Mouse (Mus musculus): ENCODE results near the gene Pamr1. TPM values are rescaled to one million over a fixed set of nuclear protein-coding genes. Genes with fewer than 3 reads are reported as not detected.

Pamr1 gene
- polyA plus RNA-seq, 1 experiment, result not detected

- TF ChIP-seq TAL1 (IDR thresholded peaks at IDR 0.05; ENCODE audit: low read length) (no peak), GATA1 (IDR thresholded peaks at IDR 0.05; ENCODE audit: low read length) (no peak)
- H3K9me3 ChIP-seq (ENCODE audit: control insufficient read depth, low read length), result no peaks in the 10 kb centered on the region
- no peak overlapping the region for H3K4me3 ChIP-seq (replicated peaks)
- H3K4me1 ChIP-seq (ENCODE audit: control insufficient read depth), result no peaks in the 10 kb centered on the region
- H3K36me3 ChIP-seq (ENCODE audit: control insufficient read depth), result no peaks in the 10 kb centered on the region
- H3K27me3 ChIP-seq (ENCODE audit: control insufficient read depth), result no peaks in the 10 kb centered on the region
Observed at GRCm38 (mm10) chr2:102543961-102544719, 5.7 kb upstream of the Pamr1 start.

GRCm38 (mm10) chr2:102550910-102551582 lies 1.2 kb downstream of the Pamr1 start:
- Histone ChIP-seq H3K27me3 (ENCODE audit: control insufficient read depth) (peaks cover 13% of the 10 kb centered on the region), H3K9me3 (ENCODE audit: control insufficient read depth, low read length) (no peaks in the 10 kb centered on the region), H3K36me3 (ENCODE audit: control insufficient read depth) (no peaks in the 10 kb centered on the region), H3K4me1 (ENCODE audit: control insufficient read depth) (no peaks in the 10 kb centered on the region), H3K4me3 (replicated peaks) (peak overlapping the region; percentile 16)
- TF ChIP-seq TAL1 (IDR thresholded peaks at IDR 0.05; ENCODE audit: low read length), result no peak
- no peak for TF ChIP-seq GATA1 (IDR thresholded peaks at IDR 0.05; ENCODE audit: low read length)

- TF ChIP-seq GATA1 (IDR thresholded peaks at IDR 0.05; ENCODE audit: low read length) (no peak), TAL1 (IDR thresholded peaks at IDR 0.05; ENCODE audit: low read length) (no peak)
- peaks cover 13% of the 10 kb centered on the region for H3K27me3 ChIP-seq (ENCODE audit: control insufficient read depth)
- no peak overlapping the region for H3K4me3 ChIP-seq (replicated peaks)
- no peaks in the 10 kb centered on the region for H3K9me3 ChIP-seq (ENCODE audit: control insufficient read depth, low read length)
- H3K4me1 ChIP-seq (ENCODE audit: control insufficient read depth), result no peaks in the 10 kb centered on the region
- H3K36me3 ChIP-seq (ENCODE audit: control insufficient read depth), result no peaks in the 10 kb centered on the region
Observed at GRCm38 (mm10) chr2:102551594-102551993, 1.8 kb downstream of the Pamr1 start.

- TF ChIP-seq GATA1 (IDR thresholded peaks at IDR 0.05; ENCODE audit: low read length) (no peak), TAL1 (IDR thresholded peaks at IDR 0.05; ENCODE audit: low read length) (no peak)
- Histone ChIP-seq H3K36me3 (ENCODE audit: control insufficient read depth) (no peaks in the 10 kb centered on the region), H3K4me1 (ENCODE audit: control insufficient read depth) (no peaks in the 10 kb centered on the region), H3K9me3 (ENCODE audit: control insufficient read depth, low read length) (no peaks in the 10 kb centered on the region), H3K27me3 (ENCODE audit: control insufficient read depth) (peaks cover 13% of the 10 kb centered on the region), H3K4me3 (replicated peaks) (no peak overlapping the region)
Observed at GRCm38 (mm10) chr2:102552095-102552537, 2.3 kb downstream of the Pamr1 start.

- no peak overlapping the region for H3K4me3 ChIP-seq (replicated peaks)
- H3K27me3 ChIP-seq (ENCODE audit: control insufficient read depth), result no peaks in the 10 kb centered on the region
- H3K9me3 ChIP-seq (ENCODE audit: control insufficient read depth, low read length), result no peaks in the 10 kb centered on the region
- TF ChIP-seq GATA1 (IDR thresholded peaks at IDR 0.05; ENCODE audit: low read length) (no peak), TAL1 (IDR thresholded peaks at IDR 0.05; ENCODE audit: low read length) (no peak)
- H3K4me1 ChIP-seq (ENCODE audit: control insufficient read depth), result no peaks in the 10 kb centered on the region
- no peaks in the 10 kb centered on the region for H3K36me3 ChIP-seq (ENCODE audit: control insufficient read depth)
Observed at GRCm38 (mm10) chr2:102557085-102557484, 7.3 kb downstream of the Pamr1 start.

GRCm38 (mm10) chr2:102558965-102559364 lies 9.2 kb downstream of the Pamr1 start:
- H3K36me3 ChIP-seq (ENCODE audit: control insufficient read depth), result no peaks in the 10 kb centered on the region
- no peak overlapping the region for H3K4me3 ChIP-seq (replicated peaks)
- no peaks in the 10 kb centered on the region for H3K4me1 ChIP-seq (ENCODE audit: control insufficient read depth)
- no peaks in the 10 kb centered on the region for H3K9me3 ChIP-seq (ENCODE audit: control insufficient read depth, low read length)
- H3K27me3 ChIP-seq (ENCODE audit: control insufficient read depth), result no peaks in the 10 kb centered on the region
- TF ChIP-seq TAL1 (IDR thresholded peaks at IDR 0.05; ENCODE audit: low read length) (no peak), GATA1 (IDR thresholded peaks at IDR 0.05; ENCODE audit: low read length) (no peak)

GRCm38 (mm10) chr2:102563848-102564247 lies 14.0 kb downstream of the Pamr1 start:
- H3K36me3 ChIP-seq (ENCODE audit: control insufficient read depth), result no peaks in the 10 kb centered on the region
- no peak for TF ChIP-seq GATA1 (IDR thresholded peaks at IDR 0.05; ENCODE audit: low read length)
- no peak for TF ChIP-seq TAL1 (IDR thresholded peaks at IDR 0.05; ENCODE audit: low read length)
- H3K9me3 ChIP-seq (ENCODE audit: control insufficient read depth, low read length), result no peaks in the 10 kb centered on the region
- no peaks in the 10 kb centered on the region for H3K27me3 ChIP-seq (ENCODE audit: control insufficient read depth)
- no peak overlapping the region for H3K4me3 ChIP-seq (replicated peaks)
- H3K4me1 ChIP-seq (ENCODE audit: control insufficient read depth), result no peaks in the 10 kb centered on the region

- no peaks in the 10 kb centered on the region for H3K36me3 ChIP-seq (ENCODE audit: control insufficient read depth)
- H3K4me3 ChIP-seq (replicated peaks), result no peak overlapping the region
- H3K9me3 ChIP-seq (ENCODE audit: control insufficient read depth, low read length), result no peaks in the 10 kb centered on the region
- no peaks in the 10 kb centered on the region for H3K27me3 ChIP-seq (ENCODE audit: control insufficient read depth)
- no peaks in the 10 kb centered on the region for H3K4me1 ChIP-seq (ENCODE audit: control insufficient read depth)
- TF ChIP-seq GATA1 (IDR thresholded peaks at IDR 0.05; ENCODE audit: low read length), result no peak
Observed at GRCm38 (mm10) chr2:102579248-102579647, 29.4 kb downstream of the Pamr1 start.

GRCm38 (mm10) chr2:102589977-102590376 lies 40.2 kb downstream of the Pamr1 start:
- no peaks in the 10 kb centered on the region for H3K36me3 ChIP-seq (ENCODE audit: control insufficient read depth)

More at GRCm38 (mm10) chr2:102589977-102590376, 40.2 kb downstream of the Pamr1 start:
- H3K27me3 ChIP-seq (ENCODE audit: control insufficient read depth), result no peaks in the 10 kb centered on the region
- H3K4me1 ChIP-seq (ENCODE audit: control insufficient read depth), result no peaks in the 10 kb centered on the region
- TF ChIP-seq GATA1 (IDR thresholded peaks at IDR 0.05; ENCODE audit: low read length), result no peak
- TF ChIP-seq TAL1 (IDR thresholded peaks at IDR 0.05; ENCODE audit: low read length), result no peak
- H3K9me3 ChIP-seq (ENCODE audit: control insufficient read depth, low read length), result no peaks in the 10 kb centered on the region
- H3K4me3 ChIP-seq (replicated peaks), result no peak overlapping the region
